Mouse (Mus musculus) lung, postnatal 0 days (tissue): ENCODE data around the gene Osbpl2. TPM values are rescaled to one million over a fixed set of nuclear protein-coding genes. Genes with fewer than 3 reads are reported as not detected.

Experiments used
- ATAC-seq: fragments of 200-750 bp; cut with Nextera tagmentation; 2 replicates; pipeline ENCODE4 v1.8.0; 2017; ENCODE audit warnings: moderate library complexity
- DNase-seq: peaks from one replicate; pipeline ENCODE4 v3.0.0-alpha.2; 2016; ENCODE audit warnings: low spot score
- H3K27ac ChIP-seq: fragments of 300-500 bp; sonication (generic); 2 replicates; pipeline ENCODE4 v1.5.1; 2014; ENCODE audit warnings: antibody characterized with exemption, mild to moderate bottlenecking, low read length, mixed read lengths
- H3K27me3 ChIP-seq: fragments of 300-500 bp; sonication (generic); replicated peaks from 2 replicates; pipeline ENCODE4 v1.6.1; 2014; ENCODE audit warnings: low read length, mixed read lengths; ENCODE audit not compliant: insufficient read depth
- H3K36me3 ChIP-seq: fragments of 300-500 bp; sonication (generic); 2 replicates; pipeline ENCODE4 v1.6.1; 2014; ENCODE audit warnings: low read length, mixed read lengths; ENCODE audit not compliant: insufficient read depth
- H3K4me1 ChIP-seq: fragments of 300-500 bp; sonication (generic); 2 replicates; pipeline ENCODE4 v1.6.1; 2014; ENCODE audit warnings: antibody characterized with exemption, low read depth, low read length, mixed read lengths; ENCODE audit not compliant: insufficient read depth
- H3K4me2 ChIP-seq: fragments of 300-500 bp; sonication (generic); replicated peaks from 2 replicates; pipeline ENCODE4 v1.6.1; 2014; ENCODE audit warnings: low read depth, mild to moderate bottlenecking, low read length, moderate library complexity, mixed read lengths
- H3K4me3 ChIP-seq: fragments of 300-500 bp; sonication (generic); 2 replicates; pipeline ENCODE4 v1.5.1; 2014; ENCODE audit warnings: low read depth, low read length
- H3K9ac ChIP-seq: fragments of 300-500 bp; sonication (generic); replicated peaks from 2 replicates; pipeline ENCODE4 v1.6.1; 2014; ENCODE audit warnings: low read depth, mild to moderate bottlenecking
- H3K9me3 ChIP-seq: fragments of 300-500 bp; sonication (generic); 2 replicates; pipeline ENCODE4 v1.6.1; 2016; ENCODE audit warnings: low read length, mixed read lengths
- CTCF ChIP-seq: IDR thresholded peaks from 2 replicates; pipeline ENCODE4 v1.5.1; 2016; ENCODE audit warnings: antibody characterized with exemption, mild to moderate bottlenecking
- EP300 ChIP-seq: IDR thresholded peaks from 2 replicates; pipeline ENCODE4 v1.6.1; 2016; ENCODE audit warnings: antibody characterized with exemption, mild to moderate bottlenecking, control low read depth
- WGBS: fragments of 180-500 bp; shearing (Covaris S2); extraction: QIAGEN DNeasy Blood & Tissue Kit; methylation state at CpG from one replicate; pipeline ENCODE4 v1.1.7; 2014; 5-methylcytosine and 5-hydroxymethylcytosine counted together
- microRNA-seq: library from miRNA; unstranded; fragments of <30 nt; microRNA quantifications from one replicate; pipeline ENCODE4, GENCODE M21; 2016
- polyA plus RNA-seq: library from polyadenylated mRNA; unstranded; fragments of >200 nt; fragmentation: Nextera tagmentation; extraction: Ambion mirVana; gene quantifications from 2 replicates; pipeline ENCODE4 v1.2.1, GENCODE M21; 2015

Osbpl2 gene
- polyA plus RNA-seq, 1 experiment from 2014 or later = 36.1 TPM

GRCm38 (mm10) chr2:180205083-180205955 is 86.2 kb downstream of the Osbpl2 start:
- no peak for TF ChIP-seq CTCF
- no peak for TF ChIP-seq EP300
- ATAC-seq = no peak
- H3K9ac ChIP-seq = no peak overlapping the region
- H3K9me3 ChIP-seq = no peaks in the 10 kb centered on the region
- DNase-seq = no peak
- 84% methylated on average over 12 of the region's 12 CpGs for WGBS
- H3K27me3 ChIP-seq = no peaks in the 10 kb centered on the region
- H3K4me3 ChIP-seq = no peak overlapping the region
- no peaks in the 10 kb centered on the region for H3K4me1 ChIP-seq
- H3K36me3 ChIP-seq = peaks cover 27% of the 10 kb centered on the region; the same call in 1 of the 2 replicates
- H3K27ac ChIP-seq = no peak overlapping the region
- no peak overlapping the region for H3K4me2 ChIP-seq

GRCm38 (mm10) chr2:180205956-180206280 is 86.8 kb downstream of the Osbpl2 start:
- Histone ChIP-seq H3K4me3 (no peak overlapping the region), H3K36me3 (peaks cover 22% of the 10 kb centered on the region; the same call in 1 of the 2 replicates), H3K4me2 (no peak overlapping the region), H3K9me3 (no peaks in the 10 kb centered on the region), H3K4me1 (no peaks in the 10 kb centered on the region), H3K27ac (no peak overlapping the region), H3K27me3 (no peaks in the 10 kb centered on the region), H3K9ac (no peak overlapping the region)
- TF ChIP-seq EP300 (no peak), CTCF (no peak)
- WGBS = 49% methylated on average over 2 of the region's 2 CpGs
- DNase-seq (no peak), ATAC-seq (no peak)

- no peaks in the 10 kb centered on the region for H3K9me3 ChIP-seq
- H3K4me3 ChIP-seq = no peak overlapping the region
- ATAC-seq (peak; percentile 29; the same call in 1 of the 2 replicates), DNase-seq (peak; percentile 61)
- H3K4me2 ChIP-seq = no peak overlapping the region
- no peak overlapping the region for H3K27ac ChIP-seq
- 58% methylated on average over 7 of the region's 7 CpGs for WGBS
- no peaks in the 10 kb centered on the region for H3K4me1 ChIP-seq
- no peaks in the 10 kb centered on the region for H3K27me3 ChIP-seq
- peaks cover 13% of the 10 kb centered on the region; the same call in 1 of the 2 replicates for H3K36me3 ChIP-seq
- TF ChIP-seq EP300 (no peak), CTCF (peak; percentile 80)
- H3K9ac ChIP-seq = no peak overlapping the region
These were observed 88.7 kb downstream of the Osbpl2 start for GRCm38 (mm10) chr2:180207840-180208239.

- Histone ChIP-seq H3K27ac (no peak overlapping the region), H3K9ac (no peak overlapping the region), H3K27me3 (no peaks in the 10 kb centered on the region), H3K36me3 (peaks cover 13% of the 10 kb centered on the region; the same call in 1 of the 2 replicates), H3K9me3 (no peaks in the 10 kb centered on the region), H3K4me1 (peaks cover 3% of the 10 kb centered on the region; the same call in 1 of the 2 replicates), H3K4me3 (no peak overlapping the region), H3K4me2 (no peak overlapping the region)
- whole genome bisulfite sequencing = 75% methylated on average over 1 of the region's 1 CpGs
- TF ChIP-seq EP300 = no peak
- TF ChIP-seq CTCF = 0 out of 2 replicates have a peak, but pooled peaks have one; percentile 3
- DNase-seq (peak; percentile 20), ATAC-seq (no peak)
These were observed 89.9 kb downstream of the Osbpl2 start for GRCm38 (mm10) chr2:180208976-180209375.

GRCm38 (mm10) chr2:180212255-180212654 is 93.1 kb downstream of the Osbpl2 start:
- no peak for ATAC-seq
- WGBS = 84% methylated on average over 3 of the region's 3 CpGs

More at GRCm38 (mm10) chr2:180212255-180212654, 93.1 kb downstream of the Osbpl2 start:
- no peak overlapping the region for H3K4me3 ChIP-seq
- H3K27me3 ChIP-seq = no peaks in the 10 kb centered on the region
- no peak overlapping the region for H3K9ac ChIP-seq
- no peak overlapping the region for H3K4me2 ChIP-seq
- 0 out of 2 replicates have a peak, but pooled peaks cover 4% of the 10 kb centered on the region for H3K36me3 ChIP-seq
- no peaks in the 10 kb centered on the region for H3K9me3 ChIP-seq
- peaks cover 33% of the 10 kb centered on the region for H3K4me1 ChIP-seq
- H3K27ac ChIP-seq = no peak overlapping the region
- DNase-seq = no peak
- peak; percentile 46 for TF ChIP-seq CTCF
- no peak for TF ChIP-seq EP300

Small RNAs within 50 kb of the gene (microRNA-seq; reads per million reads assigned to microRNA genes)
- gene Mir7005 = not detected

Other genes with a start within 250 kb of the Osbpl2 start
- gene Taf4, start 142.7 kb upstream of the Osbpl2 start, polyA plus RNA-seq = 2.8 and 3.5 TPM in 2 replicates
- gene Lsm14b, start 94.3 kb upstream of the Osbpl2 start, polyA plus RNA-seq = 6.5 and 7.0 TPM in 2 replicates
- 334 and 385 TPM in 2 replicates for gene Psma7, start 76.9 kb upstream of the Osbpl2 start, polyA plus RNA-seq
- gene Ss18l1, start 76.8 kb upstream of the Osbpl2 start, polyA plus RNA-seq = 2.0 and 2.4 TPM in 2 replicates
- gene Mtg2, start 48.7 kb upstream of the Osbpl2 start, polyA plus RNA-seq = 18.7 and 18.9 TPM in 2 replicates
- 0.14 TPM in 1 of 2 replicates, not detected in the other for gene Hrh3, start 14.8 kb upstream of the Osbpl2 start, polyA plus RNA-seq
- gene Adrm1, start 52.2 kb downstream of the Osbpl2 start, polyA plus RNA-seq = 119 and 136 TPM in 2 replicates
- gene Lama5, start 106.6 kb downstream of the Osbpl2 start, polyA plus RNA-seq = 83.7 and 85.3 TPM in 2 replicates
- 418 and 453 TPM in 2 replicates for gene Rps21, start 138.1 kb downstream of the Osbpl2 start, polyA plus RNA-seq
- gene Cables2, start 154.2 kb downstream of the Osbpl2 start, polyA plus RNA-seq = 15.5 and 16.1 TPM in 2 replicates
- 0.20 and 0.46 TPM in 2 replicates for gene Rbbp8nl, start 170.6 kb downstream of the Osbpl2 start, polyA plus RNA-seq
- 10.4 and 11.4 TPM in 2 replicates for gene Gata5, start 215.4 kb downstream of the Osbpl2 start, polyA plus RNA-seq